In the genomic region with DNA sequence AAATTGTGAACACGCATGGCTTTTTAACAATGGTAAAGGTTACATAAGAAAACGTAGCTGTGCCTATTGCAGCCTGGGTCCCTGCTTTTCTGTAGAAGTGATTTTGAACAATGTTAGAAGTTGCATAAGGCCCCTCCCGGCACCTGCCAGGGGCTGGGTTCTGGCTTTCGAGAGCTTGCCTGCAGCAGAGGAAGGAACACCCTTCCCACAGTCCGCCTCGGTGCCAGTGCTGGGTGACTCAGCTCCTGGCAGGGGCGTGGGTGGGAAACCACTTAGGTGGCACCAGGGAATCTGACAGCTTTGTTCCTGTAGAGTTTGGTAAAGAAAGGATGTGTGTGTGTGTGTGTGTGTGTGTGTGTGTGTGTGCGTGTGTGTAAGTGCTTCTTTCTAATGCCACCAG, we compare ENCODE assay signal across 10 mouse cellular contexts.
DNase-seq lines count a peak whose midpoint lies in the region; ATAC-seq lines count a peak whose summit lies in the region.
"Had no signal": no experiment of that assay in that cellular context is flagged by ENCODE, and none has a peak within 500 bp of the region (broad histone marks: within the 10 kb centered on the region; RNA-seq: fewer than 3 reads in every experiment).

No protein-coding gene starts in this region.

- peak; percentile 63 to 75 for DNase-seq in cerebellum, postnatal 25 days
- DNase-seq in cerebellum, adult 8-10 months = no peak
- DNase-seq in layer of hippocampus, postnatal 14 days (ENCODE audit: low spot score in 2 of 2) = peak; percentile 57 to 68
- DNase-seq in embryonic facial prominence, embryonic 10.5 days (ENCODE audit: low spot score) = no peak
- no peak for DNase-seq in gastrocnemius, postnatal 10 days
- DNase-seq: gastrocnemius, postnatal 36 days had no signal

- H3K4me3 ChIP-seq in embryonic facial prominence, embryonic 10.5 days = no peak overlapping the region
- H3K4me3 ChIP-seq: liver, embryonic 15.5 days had no signal

- 80% methylated on average over 8 of the region's 8 CpGs for WGBS in embryonic facial prominence, embryonic 10.5 days

- peaks cover 27% of the 10 kb centered on the region for H3K4me1 ChIP-seq in embryonic facial prominence, embryonic 10.5 days
- H3K4me1 ChIP-seq: liver, embryonic 15.5 days had no signal

- H3K27ac ChIP-seq in embryonic facial prominence, embryonic 10.5 days (replicated peaks) = no peak overlapping the region
- H3K27ac ChIP-seq: liver, embryonic 15.5 days had no signal

- peak; percentile 96 for ATAC-seq in common myeloid progenitor, adult 5-6 weeks (replicated peaks; ENCODE audit: low read depth, poor library complexity, severe bottlenecking)
- peak; percentile 60 for ATAC-seq in megakaryocyte, adult 5-6 weeks (ENCODE audit: poor library complexity, severe bottlenecking)
- no peak for ATAC-seq in erythroid progenitor cell, adult 5-6 weeks (replicated peaks; ENCODE audit: low FRiP score, poor library complexity, severe bottlenecking)

- no peaks in the 10 kb centered on the region for H3K36me3 ChIP-seq in embryonic facial prominence, embryonic 10.5 days (replicated peaks)
- H3K36me3 ChIP-seq: liver, embryonic 15.5 days had no signal

- no peaks in the 10 kb centered on the region for H3K9me3 ChIP-seq in embryonic facial prominence, embryonic 10.5 days
- H3K9me3 ChIP-seq: liver, embryonic 15.5 days had no signal

- H3K27me3 ChIP-seq in embryonic facial prominence, embryonic 10.5 days (replicated peaks; ENCODE audit: low read depth, poor library complexity, severe bottlenecking) = 0 out of 2 replicates have a peak, but pooled peaks cover 8% of the 10 kb centered on the region
- H3K27me3 ChIP-seq: liver, embryonic 15.5 days had no signal

Comparison
In these comparisons a context has a peak if more than half of its experiments do, and no peak if none do; other contexts are left out.
1. DNase-seq: peak in cerebellum, postnatal 25 days (2 of 2) and layer of hippocampus, postnatal 14 days (2 of 2); none in cerebellum, adult 8-10 months (single experiment), embryonic facial prominence, embryonic 10.5 days (single experiment) and gastrocnemius, postnatal 10 days (single experiment).